Mouse (Mus musculus) small intestine, adult 2 months (tissue): Measurements from ENCODE around the gene Pcolce. TPM values are rescaled to one million over a fixed set of nuclear protein-coding genes. Genes with fewer than 3 reads are reported as not detected.

Experiments used
- H3K27ac ChIP-seq: fragments of 200-500 bp; 2 replicates; pipeline ENCODE4 v1.5.1; 2012; ENCODE audit warnings: low read depth, low read length, control low read depth, inconsistent platforms; ENCODE audit not compliant: insufficient read depth
- H3K27me3 ChIP-seq: fragments of 200-500 bp; 2 replicates; pipeline ENCODE4 v1.6.1; 2012; ENCODE audit warnings: mild to moderate bottlenecking, moderate library complexity, low read length, inconsistent platforms; ENCODE audit not compliant: control insufficient read depth, insufficient read depth
- H3K36me3 ChIP-seq: fragments of 200-500 bp; 2 replicates; pipeline ENCODE4 v1.6.1; 2012; ENCODE audit warnings: mild to moderate bottlenecking, low read length, control low read depth, inconsistent platforms; ENCODE audit not compliant: control insufficient read depth, insufficient read depth
- H3K4me1 ChIP-seq: fragments of 200-500 bp; 2 replicates; pipeline ENCODE4 v1.6.1; 2012; ENCODE audit warnings: low read length, inconsistent platforms, mixed read lengths; ENCODE audit not compliant: control insufficient read depth, insufficient read depth, insufficient read length
- H3K4me3 ChIP-seq: fragments of 200-500 bp; 2 replicates; pipeline ENCODE4 v1.5.1; 2012; ENCODE audit warnings: low read depth, mild to moderate bottlenecking, control low read depth, inconsistent platforms, low read length, moderate library complexity
- CTCF ChIP-seq: fragments of 200-500 bp; IDR thresholded peaks from 2 replicates; pipeline ENCODE4 v1.5.1; 2012; ENCODE audit warnings: low read depth, mild to moderate bottlenecking, control low read depth, inconsistent platforms, low read length, moderate library complexity, mixed read lengths; ENCODE audit not compliant: insufficient replicate concordance, insufficient read length; ENCODE audit errors: extremely low read depth
- POLR2A ChIP-seq: fragments of 200-500 bp; IDR thresholded peaks from 2 replicates; pipeline ENCODE4 v1.6.1; 2012; ENCODE audit warnings: low read depth, mild to moderate bottlenecking, control low read depth, inconsistent platforms, low read length, moderate library complexity
- WGBS: fragments of 180-500 bp; shearing (Covaris S2); methylation state at CpG from one replicate; pipeline ENCODE4 v1.1.7; 2018; 5-methylcytosine and 5-hydroxymethylcytosine counted together
- polyA plus RNA-seq: library from polyadenylated mRNA; depleted of rRNA; stranded (reverse); fragments of >200 nt; gene quantifications from 2 replicates; pipeline ENCODE4 v1.2.3, GENCODE M21; 2012; rRNA removed

Pcolce gene
- polyA plus RNA-seq, 1 experiment: 30.4 TPM

DNA sequence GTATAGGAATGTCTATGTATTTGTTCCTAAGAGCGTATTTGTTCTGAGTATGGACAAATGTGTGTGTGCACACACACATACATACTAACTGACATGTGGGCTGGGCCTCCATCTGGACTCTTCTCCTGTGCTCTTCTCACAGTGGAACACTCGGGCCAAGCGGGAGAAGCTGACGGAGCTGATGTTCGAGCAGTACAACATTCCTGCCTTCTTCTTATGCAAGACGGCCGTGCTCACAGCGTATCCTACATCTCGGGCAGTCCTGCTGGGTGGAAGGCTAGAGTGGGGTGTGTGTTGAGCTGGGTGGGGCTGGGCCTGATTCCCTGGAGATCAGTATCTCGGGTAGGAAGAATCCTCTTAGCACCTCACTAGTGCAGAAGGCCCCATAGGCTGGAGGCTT, 50.6 kb downstream of the Pcolce start:
- H3K4me1 ChIP-seq: no peaks in the 10 kb centered on the region
- H3K36me3 ChIP-seq: no peaks in the 10 kb centered on the region
- H3K27ac ChIP-seq: no peak overlapping the region
- WGBS: 61% methylated on average over 10 of the region's 10 CpGs
- no peak for TF ChIP-seq POLR2A
- no peak for TF ChIP-seq CTCF
- no peak overlapping the region for H3K4me3 ChIP-seq
- no peaks in the 10 kb centered on the region for H3K27me3 ChIP-seq

DNA sequence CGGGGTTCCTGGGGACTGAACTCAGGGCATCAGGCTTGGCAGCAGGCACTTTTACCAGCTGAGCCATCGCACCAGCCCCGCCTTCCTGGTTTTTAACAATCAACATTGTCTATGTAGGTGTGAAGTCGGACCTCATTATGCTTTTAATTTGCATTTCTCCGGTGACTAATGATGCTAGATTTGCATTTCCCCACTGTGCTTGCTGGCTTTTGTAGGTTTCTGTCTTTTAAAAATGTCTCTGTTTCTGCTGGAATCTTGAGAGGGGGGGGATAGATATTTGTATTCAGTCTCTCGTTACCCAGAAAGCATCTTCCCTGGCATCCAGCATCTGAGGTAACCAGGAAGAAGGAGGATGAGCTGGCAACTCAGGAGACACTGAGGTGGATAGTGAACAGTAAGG, 52.0 kb downstream of the Pcolce start:
- Histone ChIP-seq H3K36me3 (no peaks in the 10 kb centered on the region), H3K4me3 (no peak overlapping the region), H3K4me1 (no peaks in the 10 kb centered on the region), H3K27ac (no peak overlapping the region), H3K27me3 (no peaks in the 10 kb centered on the region)
- 48% methylated on average over 6 of the region's 6 CpGs for WGBS
- no peak for TF ChIP-seq POLR2A
- no peak for TF ChIP-seq CTCF

Other genes with a start within 250 kb of the Pcolce start
- 0.98 and 2.3 TPM in 2 replicates for gene Zan, start 136.7 kb downstream of the Pcolce start, polyA plus RNA-seq
- 23.1 and 36.6 TPM in 2 replicates for gene Pop7, start 111.3 kb downstream of the Pcolce start, polyA plus RNA-seq
- gene Gigyf1, start 95.2 kb downstream of the Pcolce start, polyA plus RNA-seq: 7.3 and 15.7 TPM in 2 replicates
- not detected in 2 replicates for gene Epo, start 80.5 kb downstream of the Pcolce start, polyA plus RNA-seq
- 534 and 1,215 TPM in 2 replicates for gene Gnb2, start 80.3 kb downstream of the Pcolce start, polyA plus RNA-seq
- gene Actl6b, start 60.3 kb downstream of the Pcolce start, polyA plus RNA-seq: 0.47 and 1.0 TPM in 2 replicates
- gene Tfr2, start 43.9 kb downstream of the Pcolce start, polyA plus RNA-seq: 0.20 and 0.52 TPM in 2 replicates
- 89.7 and 164 TPM in 2 replicates for gene Mospd3, start 12.7 kb downstream of the Pcolce start, polyA plus RNA-seq
- 0.08 and 0.19 TPM in 2 replicates for gene Fbxo24, start 15.2 kb upstream of the Pcolce start, polyA plus RNA-seq
- 38.4 and 54.1 TPM in 2 replicates for gene Lrch4, start 15.3 kb upstream of the Pcolce start, polyA plus RNA-seq
- 19.1 and 29.0 TPM in 2 replicates for gene Gm20605, start 15.4 kb upstream of the Pcolce start, polyA plus RNA-seq
- gene Sap25, start 27.6 kb upstream of the Pcolce start, polyA plus RNA-seq: 86.6 and 155 TPM in 2 replicates
- gene Irs3, start 31.9 kb upstream of the Pcolce start, polyA plus RNA-seq: 0.35 and 0.43 TPM in 2 replicates
- 6.1 and 11.6 TPM in 2 replicates for gene Agfg2, start 70.9 kb upstream of the Pcolce start, polyA plus RNA-seq
- 7.3 and 25.1 TPM in 2 replicates for gene Nyap1, start 127.8 kb upstream of the Pcolce start, polyA plus RNA-seq
- gene Tsc22d4, start 131.9 kb upstream of the Pcolce start, polyA plus RNA-seq: 72.9 and 209 TPM in 2 replicates
- 40.0 and 75.4 TPM in 2 replicates for gene Ppp1r35, start 165.1 kb upstream of the Pcolce start, polyA plus RNA-seq
- 11.0 and 41.7 TPM in 2 replicates for gene Mepce, start 173.9 kb upstream of the Pcolce start, polyA plus RNA-seq
- 0.25 and 0.39 TPM in 2 replicates for gene Zcwpw1, start 174.0 kb upstream of the Pcolce start, polyA plus RNA-seq
- 4.3 and 5.0 TPM in 2 replicates for gene Pilra, start 222.5 kb upstream of the Pcolce start, polyA plus RNA-seq
- gene Pilrb1, start 244.3 kb upstream of the Pcolce start, polyA plus RNA-seq: 4.8 and 5.4 TPM in 2 replicates